Mouse (Mus musculus) intestine, embryonic 16.5 days (tissue): ENCODE data around the gene Gm973. TPM values are rescaled to one million over a fixed set of nuclear protein-coding genes. Genes with fewer than 3 reads are reported as not detected.

Experiments
- ATAC-seq: fragments of 200-750 bp; cut with Nextera tagmentation; 2 replicates; pipeline ENCODE4 v1.8.0; 2017; ENCODE audit warnings: moderate TSS enrichment, moderate library complexity
- H3K27ac ChIP-seq: fragments of 300-500 bp; sonication (generic); 2 replicates; pipeline ENCODE4 v1.5.1; 2014; ENCODE audit warnings: mild to moderate bottlenecking, low read length
- H3K27me3 ChIP-seq: fragments of 300-500 bp; sonication (generic); replicated peaks from 2 replicates; pipeline ENCODE4 v1.6.1; 2014; ENCODE audit warnings: low read length, control low read depth, mixed read lengths; ENCODE audit not compliant: control insufficient read depth, insufficient read depth
- H3K36me3 ChIP-seq: fragments of 300-500 bp; sonication (generic); 2 replicates; pipeline ENCODE4 v1.6.1; 2014; ENCODE audit warnings: low read length, control low read depth; ENCODE audit not compliant: control insufficient read depth, insufficient read depth
- H3K4me1 ChIP-seq: fragments of 300-500 bp; sonication (generic); 2 replicates; pipeline ENCODE4 v1.6.1; 2014; ENCODE audit warnings: low read length, control low read depth, mixed read lengths; ENCODE audit not compliant: control insufficient read depth, insufficient read depth
- H3K4me2 ChIP-seq: fragments of 300-500 bp; sonication (generic); 2 replicates; pipeline ENCODE4 v1.6.1; 2014; ENCODE audit warnings: low read depth, low read length, control low read depth
- H3K4me3 ChIP-seq: fragments of 300-500 bp; sonication (generic); 2 replicates; pipeline ENCODE4 v1.5.1; 2014; ENCODE audit warnings: mild to moderate bottlenecking, low read length
- H3K9ac ChIP-seq: fragments of 300-500 bp; sonication (generic); 2 replicates; pipeline ENCODE4 v1.6.1; 2014; ENCODE audit warnings: low read depth, low read length
- H3K9me3 ChIP-seq: fragments of 300-500 bp; sonication (generic); 2 replicates; pipeline ENCODE4 v1.6.1; 2016; ENCODE audit warnings: low read length, control low read depth; ENCODE audit not compliant: control insufficient read depth
- WGBS: fragments of 180-500 bp; shearing (Covaris S2); extraction: QIAGEN DNeasy Blood & Tissue Kit; methylation state at CpG from one replicate; pipeline ENCODE4 v1.1.7; 2014; 5-methylcytosine and 5-hydroxymethylcytosine counted together
- polyA plus RNA-seq: library from polyadenylated mRNA; unstranded; fragments of >200 nt; fragmentation: Nextera tagmentation; extraction: Ambion mirVana; gene quantifications from 2 replicates; pipeline ENCODE4 v1.2.1, GENCODE M21; 2015

Gm973 gene
- polyA plus RNA-seq, 1 experiment from 2014 or later, result 0.49 TPM

GRCm38 (mm10) chr1:59488481-59488880, 27.6 kb upstream of the Gm973 start:
- no peak for ATAC-seq
- H3K9ac ChIP-seq, result no peak overlapping the region
- no peaks in the 10 kb centered on the region for H3K27me3 ChIP-seq
- H3K4me1 ChIP-seq, result peaks cover 53% of the 10 kb centered on the region
- H3K27ac ChIP-seq, result no peak overlapping the region
- no peaks in the 10 kb centered on the region for H3K36me3 ChIP-seq
- WGBS, result 39% methylated on average over 4 of the region's 4 CpGs
- H3K9me3 ChIP-seq, result no peaks in the 10 kb centered on the region
- no peak overlapping the region for H3K4me2 ChIP-seq
- no peak overlapping the region for H3K4me3 ChIP-seq

- Histone ChIP-seq H3K27me3 (no peaks in the 10 kb centered on the region), H3K4me2 (no peak overlapping the region), H3K9ac (no peak overlapping the region), H3K4me3 (no peak overlapping the region), H3K9me3 (no peaks in the 10 kb centered on the region), H3K27ac (no peak overlapping the region), H3K36me3 (no peaks in the 10 kb centered on the region), H3K4me1 (peaks cover 49% of the 10 kb centered on the region)
- no peak for ATAC-seq
- 38% methylated on average over 4 of the region's 4 CpGs for WGBS
These were observed 27.1 kb upstream of the Gm973 start for GRCm38 (mm10) chr1:59488991-59489390.

GRCm38 (mm10) chr1:59491517-59491916, 24.5 kb upstream of the Gm973 start:
- H3K4me1 ChIP-seq, result peaks cover 32% of the 10 kb centered on the region
- ATAC-seq, result no peak
- no peak overlapping the region for H3K4me3 ChIP-seq
- WGBS, result 83% methylated on average over 9 of the region's 9 CpGs
- no peaks in the 10 kb centered on the region for H3K9me3 ChIP-seq
- no peak overlapping the region for H3K27ac ChIP-seq
- no peak overlapping the region for H3K4me2 ChIP-seq
- no peaks in the 10 kb centered on the region for H3K36me3 ChIP-seq
- H3K27me3 ChIP-seq, result no peaks in the 10 kb centered on the region
- no peak overlapping the region for H3K9ac ChIP-seq

- H3K4me2 ChIP-seq, result no peak overlapping the region
- 69% methylated on average over 4 of the region's 4 CpGs for WGBS
- no peaks in the 10 kb centered on the region for H3K27me3 ChIP-seq
- H3K9ac ChIP-seq, result no peak overlapping the region
- H3K9me3 ChIP-seq, result no peaks in the 10 kb centered on the region
- no peak overlapping the region for H3K27ac ChIP-seq
- peaks cover 27% of the 10 kb centered on the region for H3K4me1 ChIP-seq
- no peak for ATAC-seq
- H3K36me3 ChIP-seq, result no peaks in the 10 kb centered on the region
- H3K4me3 ChIP-seq, result no peak overlapping the region
These were observed 23.6 kb upstream of the Gm973 start for GRCm38 (mm10) chr1:59492432-59492831.

GRCm38 (mm10) chr1:59495970-59496369, 20.1 kb upstream of the Gm973 start:
- Histone ChIP-seq H3K9ac (no peak overlapping the region), H3K9me3 (no peaks in the 10 kb centered on the region), H3K27me3 (no peaks in the 10 kb centered on the region), H3K4me3 (no peak overlapping the region), H3K36me3 (no peaks in the 10 kb centered on the region), H3K4me2 (no peak overlapping the region), H3K27ac (no peak overlapping the region), H3K4me1 (peaks cover 8% of the 10 kb centered on the region)
- no peak for ATAC-seq
- WGBS, result 90% methylated on average over 5 of the region's 5 CpGs

GRCm38 (mm10) chr1:59497741-59498613, 18.1 kb upstream of the Gm973 start:
- Histone ChIP-seq H3K36me3 (no peaks in the 10 kb centered on the region), H3K9ac (no peak overlapping the region), H3K4me3 (no peak overlapping the region), H3K4me1 (no peaks in the 10 kb centered on the region), H3K27me3 (no peaks in the 10 kb centered on the region), H3K4me2 (no peak overlapping the region), H3K9me3 (no peaks in the 10 kb centered on the region), H3K27ac (no peak overlapping the region)
- ATAC-seq, result peak; percentile 78
- 63% methylated on average over 6 of the region's 6 CpGs for WGBS

- no peaks in the 10 kb centered on the region for H3K4me1 ChIP-seq
- H3K4me3 ChIP-seq, result no peak overlapping the region
- no peaks in the 10 kb centered on the region for H3K36me3 ChIP-seq
- H3K27ac ChIP-seq, result no peak overlapping the region
- no peaks in the 10 kb centered on the region for H3K27me3 ChIP-seq
- no peaks in the 10 kb centered on the region for H3K9me3 ChIP-seq
- H3K9ac ChIP-seq, result no peak overlapping the region
- H3K4me2 ChIP-seq, result no peak overlapping the region
- no peak for ATAC-seq
- WGBS, result 86% methylated on average over 3 of the region's 3 CpGs
These were observed 16.7 kb upstream of the Gm973 start for GRCm38 (mm10) chr1:59499327-59499726.

GRCm38 (mm10) chr1:59502355-59502754, 13.7 kb upstream of the Gm973 start:
- Histone ChIP-seq H3K9me3 (no peaks in the 10 kb centered on the region), H3K4me2 (no peak overlapping the region), H3K4me3 (no peak overlapping the region), H3K27ac (no peak overlapping the region), H3K27me3 (no peaks in the 10 kb centered on the region), H3K36me3 (no peaks in the 10 kb centered on the region), H3K4me1 (no peaks in the 10 kb centered on the region), H3K9ac (no peak overlapping the region)
- WGBS, result 71% methylated on average over 2 of the region's 2 CpGs
- no peak for ATAC-seq

- H3K4me2 ChIP-seq, result no peak overlapping the region
- no peak overlapping the region for H3K4me3 ChIP-seq
- ATAC-seq, result no peak
- no peak overlapping the region for H3K9ac ChIP-seq
- H3K36me3 ChIP-seq, result no peaks in the 10 kb centered on the region
- no peaks in the 10 kb centered on the region for H3K27me3 ChIP-seq
- no peaks in the 10 kb centered on the region for H3K9me3 ChIP-seq
- H3K27ac ChIP-seq, result no peak overlapping the region
- 52% methylated on average over 7 of the region's 7 CpGs for WGBS
- 0 out of 2 replicates have a peak, but pooled peaks cover 3% of the 10 kb centered on the region for H3K4me1 ChIP-seq
These were observed 12.3 kb upstream of the Gm973 start for GRCm38 (mm10) chr1:59503659-59504301.
